Mouse (Mus musculus): Measurements from ENCODE around the gene Pou3f1.

The Pou3f1 gene

DNA sequence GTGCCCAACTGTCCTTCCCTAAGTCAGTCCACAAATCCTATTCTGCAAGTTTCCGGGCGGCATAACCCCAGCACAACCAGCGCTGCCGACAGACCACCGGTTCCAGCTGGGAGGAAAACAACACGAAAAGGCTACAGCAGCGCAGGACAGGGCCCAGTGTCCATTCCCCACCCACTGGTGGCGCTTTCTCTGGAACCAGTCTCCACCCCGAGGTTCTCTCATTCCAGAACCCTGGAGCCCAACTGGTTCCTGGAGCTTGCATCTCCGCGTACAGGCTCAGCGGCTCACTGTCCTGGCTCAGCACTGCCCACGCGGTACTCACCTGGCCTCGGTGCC, at the start of gene Pou3f1:
Gene Pou3f1, plus strand, starts transcription at position 290 of the 336 bp plus-strand sequence.
- Histone ChIP-seq H3K27me3 (ENCODE audit: insufficient read depth, low read length) (peaks cover 80% of the 10 kb centered on the region), H3K4me1 (replicated peaks; ENCODE audit: low read depth, low read length) (peaks cover 43% of the 10 kb centered on the region), H3K36me3 (ENCODE audit: insufficient read depth, low read length) (peaks cover 8% of the 10 kb centered on the region), H3K9me3 (ENCODE audit: low read length) (no peaks in the 10 kb centered on the region), H3K4me3 (replicated peaks; ENCODE audit: low read length) (peak within 1 kb of the TSS; percentile 85)
- TF ChIP-seq POU5F1 (IDR thresholded peaks at IDR 0.05; ENCODE audit: borderline replicate concordance, low read length) (no peak), CTCF (conservative IDR thresholded peaks at IDR 0.05; ENCODE audit: low read length) (no peak), NANOG (IDR thresholded peaks at IDR 0.05; ENCODE audit: borderline replicate concordance, low read length) (no peak)

DNA sequence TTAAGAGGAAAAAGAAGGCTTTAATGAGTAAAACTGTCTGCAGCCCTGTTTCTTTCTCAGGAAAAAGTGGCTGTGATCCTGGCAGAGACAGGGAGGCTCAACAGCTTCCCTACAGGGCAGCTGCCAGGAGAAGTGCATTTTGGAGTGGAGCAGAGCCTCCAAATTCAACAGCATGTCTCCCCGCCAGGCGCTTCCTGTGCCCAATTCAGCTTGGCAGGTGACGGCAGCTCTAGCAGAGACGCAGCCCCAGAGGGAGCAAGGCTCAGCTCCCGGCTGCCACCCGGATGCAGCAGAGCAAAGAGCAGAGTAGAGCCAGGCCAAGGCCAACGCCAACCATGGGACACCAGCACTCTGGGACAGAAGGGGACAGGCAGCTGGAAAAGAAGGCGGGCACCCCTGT, 49.4 kb upstream of the Pou3f1 start:
- TF ChIP-seq CTCF (conservative IDR thresholded peaks at IDR 0.05; ENCODE audit: low read length) = no peak
- TF ChIP-seq POU5F1 (IDR thresholded peaks at IDR 0.05; ENCODE audit: borderline replicate concordance, low read length) = no peak
- TF ChIP-seq NANOG (IDR thresholded peaks at IDR 0.05; ENCODE audit: borderline replicate concordance, low read length) = no peak
- Histone ChIP-seq H3K4me1 (replicated peaks; ENCODE audit: low read depth, low read length) (peaks cover 38% of the 10 kb centered on the region), H3K9me3 (ENCODE audit: low read length) (no peaks in the 10 kb centered on the region)

GRCm38 (mm10) chr4:124610066-124610465, 46.5 kb upstream of the Pou3f1 start:
- H3K27me3 ChIP-seq (ENCODE audit: insufficient read depth, low read length) = peaks cover 38% of the 10 kb centered on the region
- no peaks in the 10 kb centered on the region for H3K9me3 ChIP-seq (ENCODE audit: low read length)
- no peak overlapping the region for H3K4me3 ChIP-seq (replicated peaks; ENCODE audit: low read length)
- H3K4me1 ChIP-seq (replicated peaks; ENCODE audit: low read depth, low read length) = peaks cover 48% of the 10 kb centered on the region
- no peak for TF ChIP-seq CTCF (conservative IDR thresholded peaks at IDR 0.05; ENCODE audit: low read length)
- no peak for TF ChIP-seq NANOG (IDR thresholded peaks at IDR 0.05; ENCODE audit: borderline replicate concordance, low read length)
- TF ChIP-seq POU5F1 (IDR thresholded peaks at IDR 0.05; ENCODE audit: borderline replicate concordance, low read length) = no peak
- no peaks in the 10 kb centered on the region for H3K36me3 ChIP-seq (ENCODE audit: insufficient read depth, low read length)

More for the DNA sequence above, 49.4 kb upstream of the Pou3f1 start:
- H3K4me3 ChIP-seq (replicated peaks; ENCODE audit: low read length) = peak overlapping the region; percentile 32; the same call in 1 of the 2 replicates
- H3K36me3 ChIP-seq (ENCODE audit: insufficient read depth, low read length) = no peaks in the 10 kb centered on the region
- peaks cover 60% of the 10 kb centered on the region for H3K27me3 ChIP-seq (ENCODE audit: insufficient read depth, low read length)

- no peak within 1 kb of the TSS for H3K4me3 ChIP-seq (replicated peaks; ENCODE audit: low read length)
- no peaks in the 10 kb centered on the region for H3K9me3 ChIP-seq (ENCODE audit: low read length)
- no peak for TF ChIP-seq NANOG (IDR thresholded peaks at IDR 0.05; ENCODE audit: borderline replicate concordance, low read length)
- TF ChIP-seq CTCF (conservative IDR thresholded peaks at IDR 0.05; ENCODE audit: low read length) = no peak
- TF ChIP-seq POU5F1 (IDR thresholded peaks at IDR 0.05; ENCODE audit: borderline replicate concordance, low read length) = no peak
Measured at GRCm38 (mm10) chr4:124610703-124611102, 45.9 kb upstream of the Pou3f1 start, which contains the start of gene 3100002H09Rik. Gene 3100002H09Rik, minus strand, starts transcription at chr4:124610803.

DNA sequence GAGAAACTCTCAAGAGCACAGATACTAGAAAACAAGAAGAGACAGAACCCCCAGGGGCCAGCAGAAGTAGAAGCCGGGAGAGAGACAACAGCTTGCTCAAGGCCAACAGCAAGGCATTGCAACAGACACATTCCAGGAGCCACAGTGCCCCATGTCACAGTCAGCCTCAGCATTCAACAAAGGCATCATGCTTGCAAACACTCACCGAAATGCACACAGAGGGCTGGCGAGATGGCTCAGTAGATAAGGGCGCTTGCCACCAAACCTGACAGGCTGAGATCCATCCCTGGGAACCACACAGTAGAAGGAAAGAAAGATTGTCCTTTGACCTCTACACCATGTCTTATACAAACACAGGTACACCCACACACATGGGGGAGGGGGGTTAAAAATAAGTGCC, 44.8 kb upstream of the Pou3f1 start:
- Histone ChIP-seq H3K4me1 (replicated peaks; ENCODE audit: low read depth, low read length) (peaks cover 47% of the 10 kb centered on the region), H3K4me3 (replicated peaks; ENCODE audit: low read length) (no peak overlapping the region), H3K9me3 (ENCODE audit: low read length) (no peaks in the 10 kb centered on the region), H3K27me3 (ENCODE audit: insufficient read depth, low read length) (peaks cover 32% of the 10 kb centered on the region), H3K36me3 (ENCODE audit: insufficient read depth, low read length) (no peaks in the 10 kb centered on the region)
- no peak for TF ChIP-seq NANOG (IDR thresholded peaks at IDR 0.05; ENCODE audit: borderline replicate concordance, low read length)
- TF ChIP-seq POU5F1 (IDR thresholded peaks at IDR 0.05; ENCODE audit: borderline replicate concordance, low read length) = no peak
- no peak for TF ChIP-seq CTCF (conservative IDR thresholded peaks at IDR 0.05; ENCODE audit: low read length)

More at GRCm38 (mm10) chr4:124610703-124611102, 45.9 kb upstream of the Pou3f1 start, which contains the start of gene 3100002H09Rik:
- Histone ChIP-seq H3K27me3 (ENCODE audit: insufficient read depth, low read length) (peaks cover 36% of the 10 kb centered on the region), H3K36me3 (ENCODE audit: insufficient read depth, low read length) (no peaks in the 10 kb centered on the region), H3K4me1 (replicated peaks; ENCODE audit: low read depth, low read length) (peaks cover 48% of the 10 kb centered on the region)

GRCm38 (mm10) chr4:124614189-124614588, 42.4 kb upstream of the Pou3f1 start:
- peaks cover 1% of the 10 kb centered on the region; the same call in 1 of the 2 replicates for H3K9me3 ChIP-seq (ENCODE audit: low read length)
- no peak for TF ChIP-seq NANOG (IDR thresholded peaks at IDR 0.05; ENCODE audit: borderline replicate concordance, low read length)
- TF ChIP-seq CTCF (conservative IDR thresholded peaks at IDR 0.05; ENCODE audit: low read length) = no peak
- TF ChIP-seq POU5F1 (IDR thresholded peaks at IDR 0.05; ENCODE audit: borderline replicate concordance, low read length) = no peak
- H3K27me3 ChIP-seq (ENCODE audit: insufficient read depth, low read length) = peaks cover 33% of the 10 kb centered on the region
- peaks cover 55% of the 10 kb centered on the region for H3K4me1 ChIP-seq (replicated peaks; ENCODE audit: low read depth, low read length)
- H3K4me3 ChIP-seq (replicated peaks; ENCODE audit: low read length) = no peak overlapping the region
- no peaks in the 10 kb centered on the region for H3K36me3 ChIP-seq (ENCODE audit: insufficient read depth, low read length)

- no peak overlapping the region for H3K4me3 ChIP-seq (replicated peaks; ENCODE audit: low read length)
- peaks cover 11% of the 10 kb centered on the region for H3K9me3 ChIP-seq (ENCODE audit: low read length)
- peaks cover 58% of the 10 kb centered on the region for H3K4me1 ChIP-seq (replicated peaks; ENCODE audit: low read depth, low read length)
- no peaks in the 10 kb centered on the region for H3K36me3 ChIP-seq (ENCODE audit: insufficient read depth, low read length)
- TF ChIP-seq POU5F1 (IDR thresholded peaks at IDR 0.05; ENCODE audit: borderline replicate concordance, low read length) (no peak), NANOG (IDR thresholded peaks at IDR 0.05; ENCODE audit: borderline replicate concordance, low read length) (no peak), CTCF (conservative IDR thresholded peaks at IDR 0.05; ENCODE audit: low read length) (no peak)
- peaks cover 37% of the 10 kb centered on the region for H3K27me3 ChIP-seq (ENCODE audit: insufficient read depth, low read length)
Measured at GRCm38 (mm10) chr4:124615406-124615960, 41.1 kb upstream of the Pou3f1 start.

GRCm38 (mm10) chr4:124615986-124616385, 40.6 kb upstream of the Pou3f1 start:
- Histone ChIP-seq H3K36me3 (ENCODE audit: insufficient read depth, low read length) (no peaks in the 10 kb centered on the region), H3K27me3 (ENCODE audit: insufficient read depth, low read length) (peaks cover 32% of the 10 kb centered on the region), H3K4me3 (replicated peaks; ENCODE audit: low read length) (no peak overlapping the region), H3K9me3 (ENCODE audit: low read length) (peaks cover 11% of the 10 kb centered on the region), H3K4me1 (replicated peaks; ENCODE audit: low read depth, low read length) (peaks cover 63% of the 10 kb centered on the region)
- TF ChIP-seq CTCF (conservative IDR thresholded peaks at IDR 0.05; ENCODE audit: low read length) (no peak), NANOG (IDR thresholded peaks at IDR 0.05; ENCODE audit: borderline replicate concordance, low read length) (no peak), POU5F1 (IDR thresholded peaks at IDR 0.05; ENCODE audit: borderline replicate concordance, low read length) (no peak)

- TF ChIP-seq CTCF (conservative IDR thresholded peaks at IDR 0.05; ENCODE audit: low read length) (no peak), POU5F1 (IDR thresholded peaks at IDR 0.05; ENCODE audit: borderline replicate concordance, low read length) (no peak), NANOG (IDR thresholded peaks at IDR 0.05; ENCODE audit: borderline replicate concordance, low read length) (no peak)
- Histone ChIP-seq H3K4me1 (replicated peaks; ENCODE audit: low read depth, low read length) (peaks cover 69% of the 10 kb centered on the region), H3K4me3 (replicated peaks; ENCODE audit: low read length) (no peak overlapping the region), H3K27me3 (ENCODE audit: insufficient read depth, low read length) (peaks cover 27% of the 10 kb centered on the region), H3K9me3 (ENCODE audit: low read length) (peaks cover 11% of the 10 kb centered on the region), H3K36me3 (ENCODE audit: insufficient read depth, low read length) (no peaks in the 10 kb centered on the region)
Measured at GRCm38 (mm10) chr4:124616636-124617035, 40.0 kb upstream of the Pou3f1 start.

All from E14TG2a.4 (cell line).